Mouse (Mus musculus) layer of hippocampus, adult 9-10 months (tissue): ENCODE results near the gene Homer3.

Source experiments
- DNase-seq: peaks from one replicate; pipeline ENCODE4 v3.0.0; 2022; ENCODE audit warnings: low spot score

Gene Homer3

DNA sequence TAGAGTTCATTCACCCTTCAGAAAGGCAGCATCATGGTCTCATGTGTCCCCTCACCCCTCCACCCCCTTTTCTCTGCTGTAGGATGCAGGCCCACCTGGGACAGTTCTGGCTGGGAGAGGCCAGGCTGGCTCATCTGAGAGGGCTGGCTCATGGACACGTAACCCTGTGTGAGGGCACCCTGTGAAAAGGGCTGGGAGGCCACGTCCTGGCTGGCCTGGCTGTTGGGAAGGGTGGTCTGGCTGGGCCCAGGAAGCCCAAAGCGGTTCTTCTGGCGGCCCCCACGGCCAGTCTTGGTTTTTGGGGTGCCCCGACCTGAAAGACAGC, 50.2 kb downstream of the Homer3 start:
- no peak for DNase-seq

GRCm38 (mm10) chr8:70338931-70339330, 56.3 kb downstream of the Homer3 start:
- DNase-seq = no peak

GRCm38 (mm10) chr8:70340659-70341058, 58.0 kb downstream of the Homer3 start:
- DNase-seq = no peak

DNA sequence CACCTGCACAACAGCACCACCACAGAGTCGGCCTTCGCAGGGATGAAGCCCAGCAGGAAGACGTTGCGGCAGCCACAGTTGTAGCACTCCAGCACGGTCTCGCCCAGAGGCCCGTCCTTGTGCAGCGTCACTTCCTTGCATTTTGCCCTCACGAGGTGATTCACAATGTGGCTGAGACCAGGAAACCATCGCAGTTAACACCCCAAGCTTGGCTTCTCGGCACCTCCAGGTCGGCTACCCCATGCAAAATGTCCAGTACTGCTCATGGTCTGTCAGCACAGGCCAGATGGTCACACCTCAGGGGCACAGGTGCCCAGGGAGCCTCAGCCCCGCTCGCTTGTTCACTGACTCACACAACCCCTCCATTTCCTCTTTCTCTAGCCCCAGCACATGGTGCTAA, 59.4 kb downstream of the Homer3 start:
- DNase-seq = no peak

GRCm38 (mm10) chr8:70343076-70343475, 60.4 kb downstream of the Homer3 start:
- DNase-seq = no peak

DNA sequence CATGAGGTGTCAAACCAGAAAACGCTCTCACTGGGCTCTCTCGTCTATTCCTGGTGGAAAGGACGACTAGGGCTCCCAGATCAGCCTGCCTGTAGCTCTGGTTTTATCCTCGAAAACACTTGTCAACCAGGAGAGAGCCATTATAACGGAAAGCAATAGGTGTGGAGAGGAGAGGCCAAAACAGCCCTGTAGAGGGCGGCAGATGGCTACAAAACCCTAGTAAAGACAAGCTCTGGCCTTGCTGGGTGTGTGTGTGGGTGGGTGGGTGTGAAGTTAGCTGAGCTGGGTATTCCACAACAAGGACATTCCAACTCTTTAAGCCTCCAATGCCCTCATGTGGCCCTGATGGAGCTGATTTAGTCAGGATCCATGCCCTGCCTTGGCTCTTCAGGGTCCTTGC, 61.1 kb downstream of the Homer3 start:
- no peak for DNase-seq
